ENCODE assay signal across 8 mouse cellular contexts in genomic region chr13:5862626-5863407, GRCm38 (mm10). TPM values are rescaled to one million over a fixed set of nuclear protein-coding genes. Genes with fewer than 3 reads are reported as not detected.
DNase-seq lines count a peak whose midpoint lies in the region; ATAC-seq and TF ChIP-seq lines count a peak whose summit lies in the region.

No protein-coding gene starts in this region.

- intact Hi-C loops in heart, postnatal 25 days (cut with DNase I): loop anchor here (2.0 to 10.0 kb wide), 8 partner anchors 61 to 1198 kb away; no protein-coding TSS in a partner anchor

- peak overlapping the region; percentile 90 for H3K4me3 ChIP-seq in forebrain, postnatal 0 days (ENCODE audit: low read depth, low read length)
- H3K4me3 ChIP-seq in intestine, embryonic 14.5 days (ENCODE audit: low read depth, low read length): peak overlapping the region; percentile 83
- peak overlapping the region; percentile 68 for H3K4me3 ChIP-seq in liver, postnatal 0 days (ENCODE audit: low read depth, low read length)

- peak overlapping the region; percentile 59 for H3K4me2 ChIP-seq in forebrain, postnatal 0 days (ENCODE audit: low read depth)
- peak overlapping the region; percentile 56 for H3K4me2 ChIP-seq in intestine, embryonic 14.5 days (ENCODE audit: low read length)
- H3K4me2 ChIP-seq in liver, postnatal 0 days (ENCODE audit: low read depth, low read length): peak overlapping the region; percentile 91

- H3K9ac ChIP-seq in forebrain, postnatal 0 days: peak overlapping the region; percentile 67
- H3K9ac ChIP-seq in intestine, embryonic 14.5 days (ENCODE audit: low read length): peak overlapping the region; percentile 92
- H3K9ac ChIP-seq in liver, postnatal 0 days (replicated peaks): peak overlapping the region; percentile 75

- TF ChIP-seq CTCF in forebrain, postnatal 0 days (IDR thresholded peaks at IDR 0.05; ENCODE audit: low read depth): no peak
- TF ChIP-seq CTCF in liver, postnatal 0 days (IDR thresholded peaks at IDR 0.05; ENCODE audit: low read depth): no peak

- ATAC-seq in forebrain, postnatal 0 days: no peak
- ATAC-seq in intestine, embryonic 14.5 days (replicated peaks; ENCODE audit: low FRiP score, low TSS enrichment, low read depth): no peak
- no peak for ATAC-seq in liver, postnatal 0 days

- H3K9me3 ChIP-seq in forebrain, postnatal 0 days (ENCODE audit: low read length): no peaks in the 10 kb centered on the region
- no peaks in the 10 kb centered on the region for H3K9me3 ChIP-seq in intestine, embryonic 14.5 days (ENCODE audit: control insufficient read depth, low read length)
- no peaks in the 10 kb centered on the region for H3K9me3 ChIP-seq in liver, postnatal 0 days (ENCODE audit: low read length)

- H3K27ac ChIP-seq in forebrain, postnatal 0 days (ENCODE audit: low read depth, low read length): peak overlapping the region; percentile 89
- peak overlapping the region; percentile 97 for H3K27ac ChIP-seq in intestine, embryonic 14.5 days (ENCODE audit: low read depth)
- peak overlapping the region; percentile 96 for H3K27ac ChIP-seq in liver, postnatal 0 days (ENCODE audit: low read depth)

- H3K27me3 ChIP-seq in forebrain, postnatal 0 days (ENCODE audit: insufficient read depth, low read length): no peaks in the 10 kb centered on the region
- H3K27me3 ChIP-seq in intestine, embryonic 14.5 days (replicated peaks; ENCODE audit: control insufficient read depth, insufficient read depth, low read length): no peaks in the 10 kb centered on the region
- no peaks in the 10 kb centered on the region for H3K27me3 ChIP-seq in liver, postnatal 0 days (ENCODE audit: insufficient read depth, low read length)

- 1% methylated on average over 16 of the region's 16 CpGs for WGBS in forebrain, postnatal 0 days
- WGBS in intestine, embryonic 14.5 days: 3% methylated on average over 16 of the region's 16 CpGs
- 6% methylated on average over 16 of the region's 16 CpGs for WGBS in liver, postnatal 0 days (ENCODE audit: insufficient replicate concordance)

- H3K4me1 ChIP-seq in forebrain, postnatal 0 days (ENCODE audit: insufficient read depth): peaks cover 10% of the 10 kb centered on the region
- peaks cover 19% of the 10 kb centered on the region for H3K4me1 ChIP-seq in intestine, embryonic 14.5 days (replicated peaks; ENCODE audit: control insufficient read depth, insufficient read depth, low read length)
- H3K4me1 ChIP-seq in liver, postnatal 0 days (ENCODE audit: insufficient read depth): peaks cover 15% of the 10 kb centered on the region

- DNase-seq in heart, adult 11 months: peak; percentile 95
- no peak for DNase-seq in heart, postnatal 25 days (ENCODE audit: low spot score)
- DNase-seq in adrenal gland, postnatal 36 days: peak; percentile 26 to 30
- peak; percentile 74 for DNase-seq in forebrain, postnatal 0 days
- DNase-seq in intestine, embryonic 14.5 days (ENCODE audit: low spot score): peak; percentile 74
- no peak for DNase-seq in liver, postnatal 0 days
- peak; percentile 61 to 64 for DNase-seq in right cerebral cortex, postnatal 10 days (ENCODE audit: low spot score in 2 of 2)
- no peak for DNase-seq in urinary bladder, adult 2 months (ENCODE audit: low spot score)

- TF ChIP-seq EP300 in liver, postnatal 0 days (IDR thresholded peaks at IDR 0.05; ENCODE audit: low read depth): 0 out of 2 replicates have a peak, but pooled peaks have one; percentile 14

- peaks cover 30% of the 10 kb centered on the region for H3K36me3 ChIP-seq in forebrain, postnatal 0 days (ENCODE audit: insufficient read depth)
- peaks cover 33% of the 10 kb centered on the region for H3K36me3 ChIP-seq in intestine, embryonic 14.5 days (ENCODE audit: control insufficient read depth, insufficient read depth, low read length)
- peaks cover 30% of the 10 kb centered on the region for H3K36me3 ChIP-seq in liver, postnatal 0 days (replicated peaks; ENCODE audit: insufficient read depth, low read length)

RNA-seq across cellular contexts. Expression of gene Klf6, which starts 1.5 kb away (rescaled TPM):
- 10 to 100 TPM; 47.7 to 55.1 TPM for total RNA-seq in heart, postnatal 25 days (2021)
- total RNA-seq in adrenal gland, postnatal 36 days (2021): 10 to 100 TPM; 45.5 to 50.3 TPM
- total RNA-seq in forebrain, postnatal 0 days (2014; rRNA removed): 78.8 and 87.1 TPM in 2 replicates
- 100.0 and 146 TPM in 2 replicates for polyA plus RNA-seq in forebrain, postnatal 0 days (2015; fragmentation: Nextera tagmentation; extraction: Ambion mirVana)
- polyA plus RNA-seq in intestine, embryonic 14.5 days (2014; fragmentation: Nextera tagmentation; extraction: Ambion mirVana): 65.3 and 73.7 TPM in 2 replicates
- 15.3 and 18.9 TPM in 2 replicates for polyA plus RNA-seq in liver, postnatal 0 days (2015; fragmentation: Nextera tagmentation; extraction: Ambion mirVana)
- polyA plus RNA-seq in urinary bladder, adult 2 months (2012; rRNA removed): 50.0 and 53.2 TPM in 2 replicates

Comparison
In these comparisons a context has a peak if more than half of its experiments do, and no peak if none do; other contexts are left out.
1. DNase-seq: peak in heart, adult 11 months (single experiment), adrenal gland, postnatal 36 days (2 of 2), forebrain, postnatal 0 days (single experiment), intestine, embryonic 14.5 days (single experiment) and right cerebral cortex, postnatal 10 days (2 of 2); none in heart, postnatal 25 days (single experiment), liver, postnatal 0 days (single experiment) and urinary bladder, adult 2 months (single experiment).
2. Peak in every context shown above with its lines, with median percentiles within 50 percentile points of each other: H3K27ac ChIP-seq, H3K4me2 ChIP-seq, H3K4me3 ChIP-seq and H3K9ac ChIP-seq.